Mouse (Mus musculus) adrenal gland, postnatal 4 days (tissue): ENCODE data around the gene Tspan9. TPM values are rescaled to one million over a fixed set of nuclear protein-coding genes. Genes with fewer than 3 reads are reported as not detected.
A peak's percentile ranks its signal among the peaks of the same experiment; 100 is the strongest.

Source experiments
- DNase-seq, 2 experiments: peaks; one replicate each; pipeline ENCODE4 v3.0.0; 2021 to 2022; ENCODE audit warnings: low spot score in 2 of 2, mixed read lengths in 2 of 2
- total RNA-seq, 2 experiments: library from RNA; stranded (reverse); gene quantifications; 2 replicates each; pipeline ENCODE4 v1.2.3; 2021

The Tspan9 gene
- total RNA-seq, 2 experiments from 2014 or later, result 80.4 to 83.3 TPM

DNA sequence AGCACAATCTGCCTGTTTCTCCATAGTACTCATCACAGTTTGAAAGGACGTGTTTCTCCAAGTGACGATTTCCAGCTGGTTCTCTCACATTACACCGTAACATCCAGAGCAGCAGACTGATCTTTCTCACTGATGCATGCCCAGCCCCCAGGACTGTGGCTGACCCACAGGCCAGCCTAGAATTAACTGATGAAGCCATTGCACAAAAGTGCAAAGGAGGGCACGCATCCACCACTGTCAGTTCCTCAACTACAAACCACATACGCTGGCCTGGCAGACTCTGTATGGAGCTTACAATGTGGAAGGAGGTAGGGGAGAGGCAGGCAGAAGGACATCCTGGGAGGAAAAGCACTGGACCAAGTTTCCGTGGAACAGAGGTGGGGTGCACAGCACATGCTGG lies 101.6 kb downstream of the Tspan9 start:
- DNase-seq, result no peak

DNA sequence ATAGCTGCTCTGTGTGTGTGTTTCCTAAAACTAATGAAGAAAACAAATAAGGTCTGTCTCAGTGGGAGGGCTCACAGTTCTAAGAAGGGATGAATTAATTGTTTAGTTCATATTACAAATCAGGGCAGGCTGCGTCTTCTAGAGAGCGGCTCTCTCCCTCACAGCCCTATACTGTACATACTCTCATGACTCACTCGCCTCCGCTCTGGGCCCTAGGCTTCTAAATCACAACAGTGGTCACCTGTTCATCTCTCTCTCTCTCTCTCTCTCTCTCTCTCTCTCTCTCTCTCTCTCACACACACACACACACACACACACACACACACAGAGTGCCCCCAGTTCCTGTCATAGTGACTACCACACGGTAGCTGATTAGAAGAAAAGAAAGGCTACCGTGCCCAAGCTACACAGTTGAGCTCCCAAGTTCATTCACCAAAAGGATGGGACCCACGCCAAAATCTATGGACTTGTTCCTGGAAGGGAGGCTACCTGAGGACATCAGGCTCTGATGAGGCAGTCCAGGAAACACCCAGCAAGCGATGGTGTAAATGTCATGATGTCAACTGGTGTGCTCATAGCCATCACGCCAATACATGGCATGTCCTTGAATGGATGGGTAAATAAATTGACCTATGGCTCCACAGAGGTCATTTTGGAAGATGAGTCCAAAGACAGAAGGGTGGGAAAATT lies 104.2 kb downstream of the Tspan9 start:
- no peak for DNase-seq

DNA sequence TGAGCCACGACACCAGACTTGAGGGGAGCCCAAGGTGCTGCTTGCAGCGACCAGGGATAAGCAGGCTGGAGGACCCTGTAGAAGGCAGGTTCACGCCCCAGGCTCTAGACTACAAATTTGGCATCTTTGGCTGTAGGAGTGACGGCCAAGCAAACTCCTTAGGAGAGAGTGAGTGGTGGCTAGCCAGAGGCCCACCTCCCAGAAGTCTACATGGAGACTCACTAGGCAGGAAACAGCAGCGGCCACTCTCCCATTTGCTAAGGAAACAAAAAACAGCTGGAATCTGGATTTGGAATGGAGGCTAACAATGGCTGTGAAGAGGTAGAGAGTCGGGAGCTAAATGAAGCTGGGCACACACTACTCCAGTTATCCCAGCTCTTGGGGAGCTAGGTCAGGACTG lies 104.8 kb downstream of the Tspan9 start:
- no peak for DNase-seq

DNA sequence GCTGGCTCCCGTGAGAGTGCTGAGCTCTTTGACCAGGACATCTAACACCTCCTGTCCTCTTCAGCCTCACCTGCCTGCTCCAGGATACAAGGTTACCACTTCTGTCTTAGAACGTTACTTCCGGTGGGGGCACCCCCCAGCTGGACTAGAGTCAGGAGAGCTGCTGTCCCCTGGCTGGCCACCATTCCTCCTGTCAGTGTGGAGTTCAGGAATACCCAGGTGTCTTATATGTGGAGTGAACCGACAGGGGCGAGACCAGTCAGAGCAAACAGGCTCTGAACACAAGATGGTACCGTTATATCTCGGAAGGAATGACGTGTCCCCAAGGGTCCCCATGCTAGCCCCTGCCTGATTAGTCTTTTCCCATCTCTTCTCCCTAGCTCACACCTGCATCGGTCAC lies 106.8 kb downstream of the Tspan9 start:
- no peak for DNase-seq

DNA sequence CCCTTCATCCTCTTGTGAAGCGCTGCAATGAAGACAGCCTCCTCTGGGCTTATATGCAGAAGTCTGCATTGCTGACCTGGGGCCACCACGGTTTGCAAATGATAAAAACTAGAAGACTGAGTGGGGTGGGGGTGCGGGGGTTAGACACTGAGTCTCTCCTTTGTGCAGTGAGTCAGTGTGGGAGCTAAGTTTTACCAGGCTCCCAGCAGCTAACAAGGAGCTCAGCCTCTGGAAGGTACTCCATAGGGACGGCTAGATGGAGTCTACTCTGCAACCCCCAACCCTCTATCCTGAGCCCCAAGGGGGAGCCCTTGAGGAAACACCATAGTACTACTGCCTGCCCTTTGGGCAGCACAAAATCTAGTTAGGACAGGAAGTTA lies 107.5 kb downstream of the Tspan9 start:
- DNase-seq, result no peak

DNA sequence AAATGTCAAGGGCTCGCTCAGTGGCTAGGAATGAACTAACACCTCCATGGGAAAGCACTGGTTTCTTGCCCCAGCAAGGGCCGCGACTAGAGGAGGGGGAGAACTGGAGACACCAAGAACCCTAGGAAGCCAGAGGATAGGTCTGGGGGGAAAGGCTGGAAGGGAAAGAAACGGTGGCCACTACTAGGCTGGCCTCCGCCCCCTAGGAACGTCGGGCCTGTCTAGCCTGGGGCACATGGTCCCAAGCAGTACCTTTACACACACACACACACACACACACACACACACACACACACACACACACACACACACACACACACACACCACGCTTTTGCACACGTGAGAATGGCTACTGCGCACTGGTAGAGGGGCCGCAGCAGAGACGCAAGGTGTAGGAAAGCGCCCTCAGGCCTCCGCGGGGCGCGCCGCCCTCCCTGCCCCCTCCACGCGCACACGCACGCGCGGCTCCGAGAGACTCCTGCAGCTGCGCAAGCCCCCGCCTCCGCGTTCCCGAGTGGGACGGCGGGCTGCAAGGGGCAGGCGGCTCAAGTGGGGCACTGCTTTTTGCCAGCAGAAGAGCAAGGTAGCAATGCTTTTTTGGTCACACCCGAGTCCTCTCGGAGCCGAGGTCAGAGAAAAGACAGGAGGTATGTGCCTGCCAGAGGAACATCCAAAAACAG lies 108.0 kb downstream of the Tspan9 start:
- DNase-seq, result peak in 1 of 2 experiments; percentile 17

DNA sequence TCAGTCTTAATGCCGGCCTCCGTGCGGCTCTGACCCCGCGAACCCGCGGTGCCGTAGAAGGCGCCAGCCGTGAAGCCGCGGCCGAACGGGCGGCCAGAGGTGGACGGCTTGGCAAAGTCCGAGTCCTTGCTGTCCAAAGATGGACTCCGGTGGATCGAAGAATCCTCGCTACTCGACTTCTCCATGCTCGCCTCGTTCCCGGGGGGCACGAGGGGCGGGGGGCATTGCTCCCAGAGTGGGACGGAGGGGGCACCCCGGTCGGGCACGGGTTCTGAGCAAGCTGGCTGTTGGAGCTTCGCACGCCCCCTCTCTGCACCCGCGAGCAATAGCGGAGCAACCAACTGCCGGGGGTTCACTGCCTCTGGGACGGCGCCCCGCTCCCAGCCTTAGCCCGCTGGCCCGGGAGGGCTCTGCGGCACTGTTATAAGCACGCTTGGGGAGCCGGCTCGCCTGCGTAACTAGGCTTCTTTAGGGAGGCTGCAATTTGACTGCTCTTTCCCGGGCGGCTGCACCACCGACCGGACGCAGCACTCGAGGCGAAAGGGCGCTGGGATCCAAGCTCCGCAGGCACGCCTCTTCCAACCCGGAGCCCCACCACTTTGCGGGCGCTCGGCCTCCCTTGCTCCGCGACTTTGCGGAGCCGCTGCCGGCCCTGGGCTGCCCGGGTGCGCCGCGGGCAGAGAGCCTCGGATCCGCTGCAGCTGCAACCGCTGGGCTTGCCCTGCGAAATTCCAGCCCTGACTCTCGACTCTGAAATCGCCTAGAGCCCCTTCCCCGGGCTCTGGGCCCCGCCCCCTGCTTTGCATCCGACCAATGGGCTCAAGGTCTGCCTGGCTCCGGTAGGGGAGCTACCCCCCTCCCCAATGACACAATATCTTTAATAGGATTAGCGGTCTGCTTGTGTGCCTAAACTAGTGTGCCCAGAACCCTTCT lies 108.8 kb downstream of the Tspan9 start:
- DNase-seq, result peak; percentile 28 to 35

DNA sequence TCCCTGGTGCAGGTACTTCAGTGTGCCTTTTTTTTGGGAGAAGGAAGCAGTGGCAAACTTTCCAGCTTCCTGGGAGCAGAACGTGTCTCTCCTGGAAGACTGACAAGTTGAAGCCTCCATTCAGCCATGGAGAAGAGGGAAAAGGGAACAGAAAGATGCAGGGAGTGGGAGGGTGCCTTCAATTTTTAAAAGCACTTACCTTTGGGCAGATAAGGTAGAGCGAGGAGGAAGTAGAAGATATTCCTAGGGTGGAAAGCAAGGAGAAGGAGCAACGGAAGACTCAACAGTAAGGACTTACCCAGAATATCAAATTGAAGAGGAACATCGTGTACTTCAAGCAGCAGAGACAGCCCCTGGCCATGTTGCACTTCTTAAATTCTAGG lies 109.5 kb downstream of the Tspan9 start:
- DNase-seq, result no peak

DNA sequence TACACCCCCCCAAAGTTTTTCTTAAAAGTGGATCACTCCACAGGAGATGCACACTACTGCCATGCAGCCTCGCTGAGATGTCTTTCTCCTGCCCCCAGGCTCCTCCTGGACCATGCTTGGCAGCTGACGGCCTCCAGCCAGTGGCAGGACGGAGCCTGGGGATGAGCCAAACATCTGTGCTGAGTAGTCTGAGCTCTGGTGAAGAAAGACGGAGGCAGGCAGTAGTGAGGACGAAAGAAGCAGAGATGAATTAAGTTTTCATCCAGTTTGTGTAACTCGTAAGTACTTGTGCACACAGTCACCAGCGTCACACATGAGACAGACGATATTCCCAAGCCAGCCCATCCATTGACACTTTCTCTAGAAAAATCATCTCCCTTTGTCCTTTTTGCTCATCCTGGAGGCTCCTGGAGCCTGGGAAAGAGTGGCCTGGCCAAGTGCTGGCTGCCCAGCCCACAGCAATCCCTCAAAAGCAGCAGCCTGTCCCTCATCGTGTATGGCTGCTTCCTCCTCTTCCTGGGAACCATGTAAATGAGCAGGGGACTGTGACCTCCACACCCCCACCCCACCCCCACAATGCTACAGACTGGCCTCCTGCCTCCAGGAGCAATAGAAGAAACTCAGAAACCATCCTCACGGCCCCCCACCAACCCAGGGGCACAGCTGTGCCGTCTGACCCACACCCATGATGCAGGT lies 110.1 kb downstream of the Tspan9 start:
- no peak for DNase-seq

DNA sequence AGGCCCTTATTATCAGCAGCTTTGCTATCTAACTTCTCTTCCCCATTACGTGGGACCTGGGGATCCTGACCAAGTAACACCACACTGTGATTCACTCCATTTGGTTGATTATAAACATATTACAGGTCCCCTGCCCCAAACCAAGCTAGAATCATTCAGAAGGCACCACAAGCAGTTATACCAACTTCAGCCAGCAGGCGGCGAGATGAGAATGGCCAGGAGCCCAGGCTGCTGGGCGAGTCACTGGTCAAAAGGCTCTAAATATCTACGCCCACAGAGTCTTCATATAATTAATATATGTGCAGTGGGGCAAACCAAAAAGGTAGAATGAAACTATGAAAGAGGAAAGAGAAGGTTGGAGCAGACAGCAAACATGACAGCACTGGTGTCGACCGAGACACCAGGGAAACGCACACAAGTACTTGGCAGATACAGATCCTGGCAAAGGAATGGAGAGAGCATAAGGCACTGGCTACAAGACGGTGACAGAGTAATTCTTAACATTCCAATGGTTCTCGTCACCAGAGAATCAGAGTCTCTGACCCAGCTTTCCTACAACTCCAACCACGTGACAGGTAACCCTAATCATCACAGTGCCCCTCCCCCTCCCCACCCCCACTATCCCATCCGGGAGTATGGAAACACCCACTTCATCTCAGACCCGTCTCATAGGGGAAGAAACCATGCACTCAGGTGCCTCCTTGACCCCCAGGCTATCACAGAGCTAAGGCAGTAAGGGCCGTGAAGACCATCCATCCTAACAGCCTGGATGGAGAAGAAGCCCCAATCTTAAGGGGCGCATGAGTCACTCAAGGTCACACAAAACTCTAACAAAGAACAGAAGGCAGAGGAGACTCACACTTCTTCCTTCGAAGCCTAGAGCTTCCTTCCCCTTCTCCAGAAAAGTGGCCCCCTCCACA lies 110.9 kb downstream of the Tspan9 start:
- DNase-seq, result peak; percentile 52 to 58

DNA sequence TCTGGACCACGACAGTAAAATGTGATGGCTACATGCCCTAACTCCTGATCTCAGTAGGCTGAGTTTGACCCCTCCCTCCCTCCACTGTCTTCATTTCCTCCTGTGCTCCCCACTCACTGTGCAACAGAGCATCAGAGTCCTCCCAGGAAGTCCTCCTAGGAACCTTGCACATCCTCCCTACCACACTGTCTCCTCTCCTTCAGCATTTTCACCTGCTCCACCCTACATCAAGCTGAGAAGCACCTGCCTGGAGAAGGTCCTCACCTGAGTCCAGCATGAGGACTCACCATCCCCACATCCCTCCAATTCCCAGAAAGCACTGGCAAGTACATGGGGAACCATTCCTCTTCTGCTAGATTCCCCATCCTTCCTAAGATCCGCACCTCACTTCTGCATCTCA lies 111.8 kb downstream of the Tspan9 start:
- no peak for DNase-seq

DNA sequence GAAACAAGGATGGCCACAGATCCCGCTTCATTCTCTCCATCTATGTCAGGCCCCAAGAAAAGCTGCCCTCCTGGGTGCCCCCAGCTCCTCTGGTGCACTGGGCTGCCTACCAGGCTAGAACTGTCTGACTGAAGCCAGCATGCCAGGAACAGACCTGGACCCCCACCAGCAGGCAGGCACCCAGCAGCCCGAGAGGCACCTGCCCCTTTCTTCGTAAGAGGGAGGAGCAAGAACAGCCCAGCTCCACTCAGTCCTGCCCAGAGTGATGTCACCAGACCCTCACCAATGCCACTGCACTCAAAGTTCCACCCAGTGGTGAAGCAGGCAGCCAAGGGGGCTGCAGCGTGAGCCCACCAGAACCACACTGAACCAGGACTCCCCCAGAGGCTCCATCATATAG lies 112.3 kb downstream of the Tspan9 start:
- no peak for DNase-seq

DNA sequence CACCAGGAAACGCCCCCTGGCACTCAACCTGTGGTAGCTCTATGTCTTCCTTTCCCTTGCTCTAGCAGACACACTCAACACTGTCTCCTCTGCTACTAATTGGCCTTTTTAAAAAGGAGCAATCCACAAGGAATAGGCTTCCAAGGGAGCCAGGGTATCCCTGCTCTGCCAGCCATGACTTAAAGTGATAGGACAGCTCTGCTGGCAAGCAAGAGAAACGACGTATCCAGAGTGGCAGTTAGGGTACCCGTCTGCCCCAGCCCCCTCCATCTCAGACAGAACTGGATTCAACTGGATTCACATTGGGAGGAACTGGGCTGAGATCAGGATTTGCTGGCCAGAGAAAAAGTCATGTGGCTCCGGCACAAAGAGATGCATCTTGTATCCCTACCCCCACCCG lies 112.9 kb downstream of the Tspan9 start:
- no peak for DNase-seq

DNA sequence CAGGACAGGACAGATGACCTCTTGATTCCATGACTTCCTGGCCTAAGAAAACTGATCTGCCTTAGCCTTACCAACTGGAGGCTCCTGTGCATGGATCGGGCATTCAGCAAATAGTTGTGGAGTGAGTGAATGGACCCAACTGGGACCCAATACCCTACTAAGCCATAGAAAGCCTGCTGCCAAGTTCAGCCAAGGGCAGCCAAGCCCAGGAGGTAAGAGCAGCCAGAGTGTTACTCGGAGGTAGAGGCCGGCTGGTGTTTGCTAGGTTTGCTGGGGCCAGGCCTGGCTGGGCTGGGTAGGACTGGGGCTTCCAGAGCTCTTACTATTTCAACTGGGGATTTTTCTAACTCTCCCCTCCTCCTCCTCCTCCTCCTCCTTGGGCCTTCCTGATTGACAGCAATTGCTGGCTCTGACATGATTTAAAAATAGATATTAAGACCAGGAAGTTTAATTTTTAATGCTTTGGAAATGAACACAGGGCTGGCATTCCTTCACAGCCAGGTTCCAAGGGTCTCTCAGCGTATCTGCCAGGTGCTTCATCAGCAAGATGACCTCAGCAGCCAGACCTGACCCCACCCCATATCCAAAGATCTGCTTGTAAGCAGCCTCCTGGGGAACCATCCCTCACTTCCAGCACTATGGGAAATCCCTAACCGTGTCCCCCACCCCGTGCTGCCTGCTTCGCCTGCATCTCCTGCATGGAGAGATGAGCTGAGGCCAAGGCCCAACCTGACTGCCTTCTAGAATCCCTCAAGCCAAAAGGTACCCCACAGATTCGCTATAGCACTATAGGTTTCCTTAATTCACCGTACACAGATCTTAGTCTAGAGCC lies 113.7 kb downstream of the Tspan9 start:
- no peak for DNase-seq

DNA sequence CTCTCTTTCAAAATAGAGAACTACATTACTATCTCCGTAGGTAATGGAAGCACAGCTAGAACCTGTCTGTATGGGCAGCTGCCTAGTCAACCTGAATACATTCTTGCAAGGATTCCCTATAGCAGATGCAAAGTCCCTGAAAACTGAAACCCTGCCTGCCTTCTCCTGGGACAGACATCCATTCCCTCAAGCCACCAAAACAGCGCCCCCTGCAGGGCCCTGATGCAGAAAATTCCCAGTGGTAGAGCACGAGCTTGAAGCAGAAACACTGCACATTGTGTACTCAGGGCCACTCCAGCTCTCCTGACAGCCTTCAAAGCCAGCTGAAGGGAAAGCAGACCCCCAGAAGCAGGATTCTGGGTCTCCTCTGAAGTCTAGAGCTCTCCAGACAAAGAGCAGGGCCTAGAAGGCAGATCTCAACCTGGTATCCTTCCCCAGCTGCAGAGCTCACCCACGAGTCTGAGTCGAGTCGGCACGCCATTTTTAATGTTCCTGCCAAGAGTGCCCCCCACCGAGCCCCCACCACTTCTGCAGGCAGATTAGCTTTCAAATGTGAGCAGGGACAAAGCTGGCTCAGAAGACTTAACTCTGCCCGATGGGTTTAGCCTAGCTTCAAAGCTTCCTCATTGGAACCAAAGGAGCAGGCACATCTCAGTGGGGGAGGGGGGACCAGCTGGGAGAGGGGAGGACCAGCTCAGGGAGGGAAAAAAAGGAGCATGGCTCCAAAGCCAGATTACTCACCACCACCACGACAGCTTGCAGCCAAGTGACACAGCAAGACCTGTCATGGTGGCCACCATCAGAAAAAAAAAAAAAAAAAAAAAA lies 115.1 kb downstream of the Tspan9 start:
- DNase-seq, result peak; percentile 28 to 35

DNA sequence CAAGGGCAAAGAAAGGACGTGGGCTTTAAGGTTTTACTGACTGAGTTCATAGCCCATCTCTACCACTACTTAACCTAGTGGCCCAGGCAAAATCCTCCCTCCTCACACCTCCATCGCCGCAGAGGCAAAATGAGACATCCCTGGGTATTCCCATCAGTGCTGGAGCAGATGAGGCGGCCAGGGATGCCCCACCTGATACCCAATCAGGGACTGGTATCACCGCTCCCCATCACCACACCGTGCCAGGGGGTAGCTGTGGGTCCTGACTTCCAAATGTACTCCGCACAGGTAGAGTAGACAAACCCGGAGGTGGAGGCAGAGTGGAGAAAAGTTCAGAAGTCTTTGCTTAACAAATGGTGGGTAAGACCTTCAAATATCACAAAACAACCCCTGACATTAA lies 117.4 kb downstream of the Tspan9 start:
- no peak for DNase-seq

DNA sequence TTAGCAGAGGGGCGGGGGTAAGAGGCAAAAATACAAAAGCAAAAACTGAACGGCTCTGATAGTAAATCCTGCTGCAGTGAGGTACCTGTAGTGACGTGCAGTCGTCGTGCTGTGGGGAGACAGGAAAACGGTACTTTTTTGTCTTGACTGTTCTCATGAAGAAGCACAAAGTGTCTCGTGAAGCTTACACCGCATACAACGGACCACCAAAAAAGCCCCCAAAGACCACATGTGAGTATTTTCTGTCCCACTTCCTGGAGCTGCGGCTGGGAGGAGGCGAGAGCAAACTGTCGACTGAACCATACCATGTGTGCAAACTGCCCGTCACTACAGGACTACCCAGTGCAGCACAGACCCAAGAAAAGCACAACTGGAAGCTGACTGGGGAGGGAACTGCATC lies 117.8 kb downstream of the Tspan9 start:
- DNase-seq, result no peak

DNA sequence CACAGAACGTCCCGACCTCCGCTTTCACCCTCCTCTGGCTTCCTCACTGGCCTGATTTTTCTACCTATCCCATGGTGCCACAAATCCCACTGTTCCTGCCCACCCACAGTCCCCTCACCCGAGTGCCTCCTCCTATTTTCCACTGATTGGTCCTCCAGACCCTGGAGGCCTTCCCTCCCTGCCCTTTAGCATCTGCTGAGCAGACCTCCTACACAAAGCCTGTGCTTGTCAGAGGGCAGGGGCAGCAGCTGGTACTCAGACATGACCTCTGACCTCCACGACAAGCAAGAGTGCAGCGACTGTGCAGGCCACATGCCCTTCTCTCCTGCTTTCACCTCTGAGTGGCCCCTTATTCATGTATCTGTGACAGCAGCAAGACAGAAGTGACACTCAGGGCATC lies 121.2 kb downstream of the Tspan9 start:
- no peak for DNase-seq

DNA sequence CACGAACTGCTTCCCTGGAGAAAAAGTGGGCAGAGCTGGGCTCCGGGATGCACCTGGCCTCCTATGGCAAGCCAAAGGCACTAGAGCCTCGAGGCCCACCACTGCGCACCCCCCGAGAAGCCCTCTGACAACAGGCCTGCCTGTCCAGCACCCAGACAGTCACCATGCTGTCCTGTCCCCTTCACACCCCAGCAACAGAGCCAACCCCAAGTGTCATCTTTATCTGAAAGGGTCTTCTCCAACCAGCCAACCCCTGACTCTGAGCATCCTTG lies 121.5 kb downstream of the Tspan9 start:
- DNase-seq, result no peak
